Mouse (Mus musculus): ENCODE results near the gene Slc9a8. TPM values are rescaled to one million over a fixed set of nuclear protein-coding genes. Genes with fewer than 3 reads are reported as not detected.

The Slc9a8 gene
- polyA plus RNA-seq, 1 experiment from 2014 or later, result 22.1 TPM

- 93% methylated on average over 5 of the region's 5 CpGs for WGBS
- Histone ChIP-seq H3K4me2 (no peak overlapping the region), H3K36me3 (peaks cover 65% of the 10 kb centered on the region), H3K9ac (no peak overlapping the region), H3K4me3 (no peak overlapping the region), H3K27me3 (no peaks in the 10 kb centered on the region), H3K27ac (replicated peaks) (no peak overlapping the region), H3K4me1 (replicated peaks) (no peaks in the 10 kb centered on the region), H3K9me3 (no peaks in the 10 kb centered on the region)
- ATAC-seq (ENCODE audit: low read depth), result no peak
Measured at GRCm38 (mm10) chr2:167436371-167436770, 14.9 kb downstream of the Slc9a8 start.

GRCm38 (mm10) chr2:167439422-167439821 lies 17.9 kb downstream of the Slc9a8 start:
- H3K9me3 ChIP-seq, result no peaks in the 10 kb centered on the region
- no peak overlapping the region for H3K4me2 ChIP-seq
- H3K9ac ChIP-seq, result no peak overlapping the region
- no peak for ATAC-seq (ENCODE audit: low read depth)
- H3K27ac ChIP-seq (replicated peaks), result no peak overlapping the region
- WGBS, result 94% methylated on average over 3 of the region's 3 CpGs
- H3K4me1 ChIP-seq (replicated peaks), result no peaks in the 10 kb centered on the region
- H3K36me3 ChIP-seq, result peaks cover 82% of the 10 kb centered on the region
- no peaks in the 10 kb centered on the region for H3K27me3 ChIP-seq
- no peak overlapping the region for H3K4me3 ChIP-seq

GRCm38 (mm10) chr2:167443411-167444193 lies 22.1 kb downstream of the Slc9a8 start:
- WGBS, result 92% methylated on average over 4 of the region's 4 CpGs
- H3K27me3 ChIP-seq, result no peaks in the 10 kb centered on the region
- no peak for ATAC-seq (ENCODE audit: low read depth)

GRCm38 (mm10) chr2:167445911-167446780 lies 24.6 kb downstream of the Slc9a8 start:
- Histone ChIP-seq H3K9ac (no peak overlapping the region), H3K4me3 (no peak overlapping the region), H3K4me2 (no peak overlapping the region), H3K9me3 (no peaks in the 10 kb centered on the region), H3K27ac (replicated peaks) (peak overlapping the region; percentile 64), H3K36me3 (peaks cover 90% of the 10 kb centered on the region), H3K4me1 (replicated peaks) (peaks cover 7% of the 10 kb centered on the region; the same call in 1 of the 2 replicates), H3K27me3 (no peaks in the 10 kb centered on the region)
- 74% methylated on average over 20 of the region's 20 CpGs for WGBS
- no peak for ATAC-seq (ENCODE audit: low read depth)

More at GRCm38 (mm10) chr2:167443411-167444193, 22.1 kb downstream of the Slc9a8 start:
- H3K4me3 ChIP-seq, result no peak overlapping the region
- H3K4me1 ChIP-seq (replicated peaks), result peaks cover 7% of the 10 kb centered on the region; the same call in 1 of the 2 replicates
- H3K9ac ChIP-seq, result no peak overlapping the region
- no peak overlapping the region for H3K27ac ChIP-seq (replicated peaks)
- no peaks in the 10 kb centered on the region for H3K9me3 ChIP-seq
- no peak overlapping the region for H3K4me2 ChIP-seq
- peaks cover 88% of the 10 kb centered on the region for H3K36me3 ChIP-seq

- Histone ChIP-seq H3K4me2 (no peak overlapping the region), H3K9ac (no peak overlapping the region), H3K9me3 (no peaks in the 10 kb centered on the region), H3K36me3 (peaks cover 88% of the 10 kb centered on the region), H3K27me3 (no peaks in the 10 kb centered on the region), H3K4me1 (replicated peaks) (peaks cover 7% of the 10 kb centered on the region; the same call in 1 of the 2 replicates), H3K4me3 (no peak overlapping the region), H3K27ac (replicated peaks) (no peak overlapping the region)
- 91% methylated on average over 7 of the region's 7 CpGs for WGBS
- no peak for ATAC-seq (ENCODE audit: low read depth)
Measured at GRCm38 (mm10) chr2:167447207-167447606, 25.7 kb downstream of the Slc9a8 start.

GRCm38 (mm10) chr2:167447629-167448028 lies 26.1 kb downstream of the Slc9a8 start:
- H3K27me3 ChIP-seq, result no peaks in the 10 kb centered on the region
- H3K9ac ChIP-seq, result no peak overlapping the region
- no peak overlapping the region for H3K27ac ChIP-seq (replicated peaks)
- no peak overlapping the region for H3K4me3 ChIP-seq
- no peaks in the 10 kb centered on the region for H3K9me3 ChIP-seq
- ATAC-seq (ENCODE audit: low read depth), result no peak
- peaks cover 84% of the 10 kb centered on the region for H3K36me3 ChIP-seq
- no peak overlapping the region for H3K4me2 ChIP-seq
- H3K4me1 ChIP-seq (replicated peaks), result peaks cover 7% of the 10 kb centered on the region; the same call in 1 of the 2 replicates
- WGBS, result 88% methylated on average over 8 of the region's 8 CpGs

GRCm38 (mm10) chr2:167449331-167450275 lies 28.1 kb downstream of the Slc9a8 start:
- no peaks in the 10 kb centered on the region for H3K9me3 ChIP-seq
- 89% methylated on average over 21 of the region's 21 CpGs for WGBS
- ATAC-seq (ENCODE audit: low read depth), result no peak
- peaks cover 81% of the 10 kb centered on the region for H3K36me3 ChIP-seq
- H3K4me2 ChIP-seq, result no peak overlapping the region
- peaks cover 7% of the 10 kb centered on the region; the same call in 1 of the 2 replicates for H3K4me1 ChIP-seq (replicated peaks)
- no peak overlapping the region for H3K27ac ChIP-seq (replicated peaks)
- no peak overlapping the region for H3K4me3 ChIP-seq
- H3K9ac ChIP-seq, result no peak overlapping the region
- H3K27me3 ChIP-seq, result no peaks in the 10 kb centered on the region

GRCm38 (mm10) chr2:167450647-167451046 lies 29.1 kb downstream of the Slc9a8 start:
- no peaks in the 10 kb centered on the region for H3K27me3 ChIP-seq
- H3K4me2 ChIP-seq, result no peak overlapping the region
- 90% methylated on average over 8 of the region's 8 CpGs for WGBS
- peaks cover 6% of the 10 kb centered on the region; the same call in 1 of the 2 replicates for H3K4me1 ChIP-seq (replicated peaks)
- H3K27ac ChIP-seq (replicated peaks), result no peak overlapping the region
- H3K4me3 ChIP-seq, result no peak overlapping the region
- peaks cover 80% of the 10 kb centered on the region for H3K36me3 ChIP-seq
- ATAC-seq (ENCODE audit: low read depth), result no peak
- no peaks in the 10 kb centered on the region for H3K9me3 ChIP-seq
- no peak overlapping the region for H3K9ac ChIP-seq

GRCm38 (mm10) chr2:167453814-167454213 lies 32.3 kb downstream of the Slc9a8 start:
- ATAC-seq (ENCODE audit: low read depth), result no peak
- no peak overlapping the region for H3K9ac ChIP-seq
- H3K27ac ChIP-seq (replicated peaks), result no peak overlapping the region
- H3K27me3 ChIP-seq, result no peaks in the 10 kb centered on the region
- no peak overlapping the region for H3K4me3 ChIP-seq
- peaks cover 83% of the 10 kb centered on the region for H3K36me3 ChIP-seq
- no peak overlapping the region for H3K4me2 ChIP-seq
- WGBS, result 75% methylated on average over 3 of the region's 3 CpGs
- H3K9me3 ChIP-seq, result no peaks in the 10 kb centered on the region
- H3K4me1 ChIP-seq (replicated peaks), result no peaks in the 10 kb centered on the region

- Histone ChIP-seq H3K36me3 (peaks cover 85% of the 10 kb centered on the region), H3K4me1 (replicated peaks) (no peaks in the 10 kb centered on the region)
Measured at GRCm38 (mm10) chr2:167456361-167457020, 35.0 kb downstream of the Slc9a8 start.

GRCm38 (mm10) chr2:167457213-167457612 lies 35.7 kb downstream of the Slc9a8 start:
- peaks cover 88% of the 10 kb centered on the region for H3K36me3 ChIP-seq
- H3K27ac ChIP-seq (replicated peaks), result no peak overlapping the region
- no peak overlapping the region for H3K4me3 ChIP-seq
- H3K4me2 ChIP-seq, result no peak overlapping the region
- H3K27me3 ChIP-seq, result no peaks in the 10 kb centered on the region
- no peaks in the 10 kb centered on the region for H3K9me3 ChIP-seq
- no peak overlapping the region for H3K9ac ChIP-seq
- no peak for ATAC-seq (ENCODE audit: low read depth)
- 89% methylated on average over 9 of the region's 9 CpGs for WGBS
- no peaks in the 10 kb centered on the region for H3K4me1 ChIP-seq (replicated peaks)

More at GRCm38 (mm10) chr2:167456361-167457020, 35.0 kb downstream of the Slc9a8 start:
- no peak overlapping the region for H3K9ac ChIP-seq
- H3K27ac ChIP-seq (replicated peaks), result peak overlapping the region; percentile 33; the same call in 1 of the 2 replicates
- no peak overlapping the region for H3K4me3 ChIP-seq
- 58% methylated on average over 5 of the region's 5 CpGs for WGBS
- no peaks in the 10 kb centered on the region for H3K27me3 ChIP-seq
- ATAC-seq (ENCODE audit: low read depth), result no peak
- H3K4me2 ChIP-seq, result no peak overlapping the region
- no peaks in the 10 kb centered on the region for H3K9me3 ChIP-seq
